Mouse (Mus musculus): Measurements from ENCODE around the gene Cdip1. TPM values are rescaled to one million over a fixed set of nuclear protein-coding genes. Genes with fewer than 3 reads are reported as not detected.
A peak's percentile ranks its signal among the peaks of the same experiment; 100 is the strongest.

Gene Cdip1
- polyA plus RNA-seq, 1 experiment, result 32.9 TPM

DNA sequence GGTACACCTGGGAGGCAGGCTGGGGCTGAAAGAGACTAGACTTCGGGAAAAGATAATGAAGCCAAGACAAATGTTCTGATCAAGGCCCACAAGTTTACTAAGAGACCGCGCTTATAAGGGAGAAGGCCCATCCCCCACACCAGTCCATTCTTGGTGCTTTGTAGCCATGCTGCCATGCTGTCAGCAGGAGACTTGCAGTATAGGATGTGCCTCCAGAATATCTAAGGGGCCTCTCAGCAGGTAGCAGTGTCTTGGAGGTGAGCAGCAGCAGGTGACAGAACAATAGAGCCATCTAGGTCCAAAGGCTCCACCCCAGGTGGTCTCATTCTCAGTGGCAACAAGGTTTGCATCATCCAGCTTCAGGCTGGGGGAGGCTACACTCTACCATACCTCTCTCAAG, 28.3 kb upstream of the Cdip1 start:
- H3K27ac ChIP-seq (ENCODE audit: insufficient read depth, low read depth, low read length), result no peak overlapping the region
- H3K4me1 ChIP-seq (ENCODE audit: control insufficient read depth, insufficient read depth, low read length), result peaks cover 5% of the 10 kb centered on the region
- TF ChIP-seq POLR2A (IDR thresholded peaks at IDR 0.05; ENCODE audit: borderline replicate concordance, low read depth, low read length) (no peak), CTCF (IDR thresholded peaks at IDR 0.05; ENCODE audit: low read depth, low read length) (no peak)
- no peak overlapping the region for H3K4me3 ChIP-seq (ENCODE audit: insufficient read depth, low read length)

DNA sequence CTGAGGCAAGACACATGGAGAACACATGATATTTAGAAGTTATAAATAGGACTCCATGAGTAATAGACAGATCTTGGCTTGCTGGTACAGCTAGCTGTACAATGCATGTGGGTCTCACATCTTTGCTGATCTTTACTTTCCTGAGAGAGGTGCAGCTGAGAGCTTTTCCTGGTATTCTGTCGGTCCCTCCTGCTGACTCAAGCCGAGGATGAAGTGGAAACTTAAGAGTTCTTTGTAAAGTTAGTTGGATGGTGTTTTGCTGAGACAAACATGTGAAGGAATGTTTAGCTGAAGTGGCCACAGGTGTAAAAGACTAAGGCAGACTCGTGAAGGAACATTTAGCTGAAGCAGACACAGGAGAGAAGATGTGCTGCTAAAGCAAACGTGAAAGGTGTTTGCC, 6.5 kb upstream of the Cdip1 start:
- TF ChIP-seq CTCF (IDR thresholded peaks at IDR 0.05; ENCODE audit: low read depth, low read length) (no peak), POLR2A (IDR thresholded peaks at IDR 0.05; ENCODE audit: borderline replicate concordance, low read depth, low read length) (no peak)
- Histone ChIP-seq H3K4me3 (ENCODE audit: insufficient read depth, low read length) (no peak overlapping the region), H3K4me1 (ENCODE audit: control insufficient read depth, insufficient read depth, low read length) (no peaks in the 10 kb centered on the region), H3K27ac (ENCODE audit: insufficient read depth, low read depth, low read length) (no peak overlapping the region)

DNA sequence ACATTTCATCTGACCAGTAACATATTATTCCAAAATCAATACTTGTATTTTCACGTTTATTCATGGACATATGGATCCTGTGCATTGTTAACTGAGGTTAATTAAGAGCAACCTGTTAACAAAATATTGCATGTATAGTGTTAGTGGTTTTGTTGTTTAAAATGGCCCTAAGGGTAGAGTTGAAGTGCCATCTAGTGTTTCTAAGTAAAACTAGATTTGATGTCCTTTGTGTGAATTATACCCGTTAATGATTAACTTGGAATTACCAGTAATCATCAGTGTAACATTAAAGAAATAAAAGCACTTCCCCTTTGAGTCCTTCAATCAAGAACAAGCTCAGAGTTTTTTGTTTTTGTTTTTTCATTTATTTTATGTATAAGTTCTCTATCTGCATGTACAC, 1.2 kb upstream of the Cdip1 start:
- TF ChIP-seq CTCF (IDR thresholded peaks at IDR 0.05; ENCODE audit: low read depth, low read length) (no peak), POLR2A (IDR thresholded peaks at IDR 0.05; ENCODE audit: borderline replicate concordance, low read depth, low read length) (no peak)
- H3K27ac ChIP-seq (ENCODE audit: insufficient read depth, low read depth, low read length), result no peak overlapping the region
- peaks cover 14% of the 10 kb centered on the region for H3K4me1 ChIP-seq (ENCODE audit: control insufficient read depth, insufficient read depth, low read length)
- H3K4me3 ChIP-seq (ENCODE audit: insufficient read depth, low read length), result no peak overlapping the region

DNA sequence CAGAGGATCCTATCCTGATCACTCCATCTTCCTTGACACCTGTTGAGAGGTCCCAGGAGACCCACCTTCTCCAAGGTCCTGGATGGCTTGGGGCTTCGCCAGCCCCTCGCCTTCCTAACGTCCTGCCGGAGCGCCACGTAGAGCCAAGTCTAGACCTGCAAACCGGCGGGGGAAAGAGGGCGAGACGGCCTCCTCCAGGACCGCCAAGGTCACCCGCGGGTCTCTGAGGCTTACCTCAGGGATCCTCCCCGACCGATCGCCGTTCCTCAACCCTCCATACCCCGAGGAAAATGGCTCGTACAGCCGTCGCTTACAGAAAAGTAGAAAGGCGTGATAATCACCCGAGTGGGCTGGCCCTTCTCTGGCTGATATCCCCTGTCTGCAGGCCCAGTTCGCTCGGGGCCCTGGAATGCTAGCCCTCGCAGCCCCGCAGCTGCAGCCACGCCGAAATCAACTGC, 752 bp downstream of the Cdip1 start:
- Histone ChIP-seq H3K4me3 (ENCODE audit: insufficient read depth, low read length) (peak overlapping the region; percentile 95), H3K27ac (ENCODE audit: insufficient read depth, low read depth, low read length) (peak overlapping the region; percentile 92), H3K4me1 (ENCODE audit: control insufficient read depth, insufficient read depth, low read length) (peaks cover 22% of the 10 kb centered on the region)
- TF ChIP-seq POLR2A (IDR thresholded peaks at IDR 0.05; ENCODE audit: borderline replicate concordance, low read depth, low read length) (no peak), CTCF (IDR thresholded peaks at IDR 0.05; ENCODE audit: low read depth, low read length) (no peak)

DNA sequence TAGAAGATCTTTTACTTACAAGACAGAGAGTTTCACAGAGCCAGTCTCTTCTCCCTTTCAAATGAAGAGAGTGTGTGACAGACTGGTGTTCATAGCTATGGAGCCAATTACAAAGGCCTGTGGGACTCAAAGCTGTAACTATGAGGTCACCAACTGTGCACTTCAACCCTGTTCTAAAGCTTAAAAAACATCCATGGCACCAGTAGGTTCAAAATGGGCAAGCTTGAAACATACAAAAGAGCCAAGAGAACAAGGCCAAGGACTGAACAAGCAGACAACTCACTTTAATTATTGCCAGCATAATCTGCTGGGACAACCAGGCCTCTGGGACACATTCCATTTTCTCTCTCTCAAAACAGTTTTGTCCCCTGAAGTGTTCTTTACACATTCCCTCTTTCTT, 1.9 kb downstream of the Cdip1 start:
- Histone ChIP-seq H3K4me3 (ENCODE audit: insufficient read depth, low read length) (no peak overlapping the region), H3K27ac (ENCODE audit: insufficient read depth, low read depth, low read length) (no peak overlapping the region), H3K4me1 (ENCODE audit: control insufficient read depth, insufficient read depth, low read length) (peaks cover 27% of the 10 kb centered on the region)
- TF ChIP-seq CTCF (IDR thresholded peaks at IDR 0.05; ENCODE audit: low read depth, low read length) (no peak), POLR2A (IDR thresholded peaks at IDR 0.05; ENCODE audit: borderline replicate concordance, low read depth, low read length) (no peak)

DNA sequence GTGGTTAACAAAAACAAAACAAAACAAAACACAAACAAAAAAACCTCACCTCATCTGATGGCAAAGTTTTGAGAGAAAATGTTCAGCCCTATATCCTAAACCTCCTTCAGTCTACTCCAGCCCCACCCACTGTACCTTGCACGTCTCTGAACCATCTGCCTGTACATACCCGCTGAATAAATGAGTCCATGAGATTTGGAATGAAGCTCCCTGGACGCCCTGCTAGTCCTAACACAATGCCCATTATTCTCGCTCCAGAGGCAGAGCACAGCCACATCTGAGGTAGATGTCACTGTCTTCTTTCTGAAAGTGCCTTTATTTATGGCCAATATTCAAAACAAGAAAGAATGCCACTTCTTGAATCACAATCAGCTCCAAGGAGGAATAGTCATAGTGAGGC, 4.4 kb downstream of the Cdip1 start:
- no peak overlapping the region for H3K27ac ChIP-seq (ENCODE audit: insufficient read depth, low read depth, low read length)
- no peak for TF ChIP-seq CTCF (IDR thresholded peaks at IDR 0.05; ENCODE audit: low read depth, low read length)
- H3K4me1 ChIP-seq (ENCODE audit: control insufficient read depth, insufficient read depth, low read length), result peaks cover 40% of the 10 kb centered on the region
- H3K4me3 ChIP-seq (ENCODE audit: insufficient read depth, low read length), result no peak overlapping the region

DNA sequence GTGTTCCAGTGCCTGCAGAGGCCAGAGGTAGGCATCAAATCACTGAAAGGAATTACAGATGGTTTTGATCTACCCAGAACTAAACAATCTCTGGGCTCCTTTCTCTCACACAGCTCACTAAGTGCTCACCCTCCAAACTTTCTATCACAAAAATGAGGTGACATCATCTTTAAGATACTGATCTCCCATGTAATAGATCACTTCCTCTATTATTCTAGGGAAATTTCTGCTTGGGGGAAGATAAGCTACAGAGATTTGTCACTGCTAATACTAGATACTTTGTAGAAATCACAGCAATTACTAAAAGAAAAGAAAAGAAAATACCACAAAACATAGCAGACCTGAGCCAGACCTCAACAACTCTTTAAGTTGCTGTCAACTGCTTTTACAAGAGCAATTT, 7.6 kb downstream of the Cdip1 start:
- TF ChIP-seq POLR2A (IDR thresholded peaks at IDR 0.05; ENCODE audit: borderline replicate concordance, low read depth, low read length), result no peak
- no peak for TF ChIP-seq CTCF (IDR thresholded peaks at IDR 0.05; ENCODE audit: low read depth, low read length)
- peaks cover 45% of the 10 kb centered on the region for H3K4me1 ChIP-seq (ENCODE audit: control insufficient read depth, insufficient read depth, low read length)
- H3K4me3 ChIP-seq (ENCODE audit: insufficient read depth, low read length), result no peak overlapping the region
- H3K27ac ChIP-seq (ENCODE audit: insufficient read depth, low read depth, low read length), result no peak overlapping the region

DNA sequence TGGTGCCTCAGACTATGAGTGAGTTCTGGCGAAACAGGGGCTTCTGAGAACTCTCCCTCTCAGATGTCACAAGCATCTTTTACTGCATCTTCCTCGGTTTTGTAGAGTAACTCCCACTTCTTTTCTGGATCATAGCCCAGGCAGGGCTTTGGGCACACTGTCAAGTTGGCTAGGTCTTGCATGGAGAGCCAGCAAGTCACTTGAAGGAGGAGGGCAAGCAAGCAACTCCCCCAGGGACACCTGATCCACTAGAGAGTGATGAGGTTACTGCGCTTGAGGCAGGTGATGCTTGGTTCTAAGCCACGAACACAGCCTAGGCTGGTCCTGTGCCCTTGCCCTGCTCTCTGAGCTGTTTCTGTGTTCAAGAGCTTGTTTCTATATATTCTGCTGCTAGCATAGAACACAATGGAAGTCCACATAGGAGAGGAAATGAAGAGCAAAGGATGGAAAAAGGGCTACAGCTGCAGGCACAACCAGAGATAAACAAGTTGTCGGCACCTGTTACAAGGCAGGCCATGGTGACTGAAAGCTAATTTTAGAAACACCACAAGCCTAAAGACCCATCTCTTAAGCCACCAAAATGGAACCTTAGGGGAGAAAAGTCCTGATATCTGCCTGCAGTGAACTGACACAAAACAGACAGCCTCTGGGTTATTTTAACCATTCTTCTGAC, 8.4 kb downstream of the Cdip1 start:
- peaks cover 50% of the 10 kb centered on the region for H3K4me1 ChIP-seq (ENCODE audit: control insufficient read depth, insufficient read depth, low read length)
- TF ChIP-seq POLR2A (IDR thresholded peaks at IDR 0.05; ENCODE audit: borderline replicate concordance, low read depth, low read length), result no peak
- no peak for TF ChIP-seq CTCF (IDR thresholded peaks at IDR 0.05; ENCODE audit: low read depth, low read length)
- no peak overlapping the region for H3K27ac ChIP-seq (ENCODE audit: insufficient read depth, low read depth, low read length)
- H3K4me3 ChIP-seq (ENCODE audit: insufficient read depth, low read length), result no peak overlapping the region

DNA sequence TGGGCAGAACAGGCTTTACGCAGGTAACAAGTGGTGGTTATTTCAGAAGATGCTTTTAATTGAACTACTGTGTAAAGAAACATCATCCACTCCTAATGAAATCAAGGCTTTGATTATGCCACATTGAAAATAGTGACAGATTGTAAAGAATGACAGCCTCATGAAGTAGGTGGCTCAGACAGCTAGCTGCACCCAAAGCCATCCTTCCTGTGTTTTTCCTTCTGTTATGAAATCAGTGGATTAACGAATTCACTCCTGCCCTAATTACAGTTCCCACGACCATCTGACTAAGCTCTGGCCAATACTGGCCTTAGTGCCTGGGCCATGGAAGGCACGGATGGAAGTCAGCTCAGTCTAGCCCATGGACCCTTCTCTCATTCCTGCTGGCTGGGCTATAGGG, 11.2 kb downstream of the Cdip1 start:
- no peak overlapping the region for H3K4me3 ChIP-seq (ENCODE audit: insufficient read depth, low read length)
- TF ChIP-seq CTCF (IDR thresholded peaks at IDR 0.05; ENCODE audit: low read depth, low read length), result no peak
- TF ChIP-seq POLR2A (IDR thresholded peaks at IDR 0.05; ENCODE audit: borderline replicate concordance, low read depth, low read length), result no peak
- H3K27ac ChIP-seq (ENCODE audit: insufficient read depth, low read depth, low read length), result no peak overlapping the region
- H3K4me1 ChIP-seq (ENCODE audit: control insufficient read depth, insufficient read depth, low read length), result peaks cover 52% of the 10 kb centered on the region

DNA sequence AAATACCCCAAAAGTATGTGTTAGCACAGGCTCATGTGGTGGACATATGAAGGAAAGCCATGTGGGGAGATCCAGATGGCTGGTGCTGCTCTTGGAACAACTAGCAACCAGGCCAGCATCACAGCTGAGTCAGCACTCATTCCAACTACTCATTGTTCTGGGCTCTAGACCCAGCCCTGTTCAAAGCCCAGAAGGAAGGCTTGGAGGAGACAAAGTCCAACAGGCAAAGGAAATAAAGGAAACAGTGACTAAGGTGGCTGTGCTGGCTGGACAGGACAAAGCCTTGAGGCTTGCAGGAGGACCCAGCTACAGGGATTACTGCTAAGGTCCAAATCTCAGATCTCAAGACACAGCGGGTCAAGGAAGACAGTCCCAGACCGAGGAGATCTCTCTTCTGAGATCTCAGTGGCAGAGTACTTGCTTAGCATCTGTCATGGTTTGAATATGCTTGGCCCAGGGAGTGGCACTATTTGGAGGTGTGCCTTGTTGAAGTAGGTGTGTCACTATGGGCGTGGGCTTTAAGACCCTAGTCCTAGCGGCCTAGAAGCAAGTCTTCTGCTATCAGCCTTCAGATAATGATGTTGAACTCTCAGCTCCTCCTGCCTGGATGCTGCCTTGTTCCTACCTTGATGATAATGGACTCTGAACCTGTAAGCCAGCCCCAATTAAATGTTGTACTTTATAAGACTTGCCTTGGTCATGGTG, 12.0 kb downstream of the Cdip1 start:
- TF ChIP-seq POLR2A (IDR thresholded peaks at IDR 0.05; ENCODE audit: borderline replicate concordance, low read depth, low read length) (no peak), CTCF (IDR thresholded peaks at IDR 0.05; ENCODE audit: low read depth, low read length) (no peak)
- no peak overlapping the region for H3K4me3 ChIP-seq (ENCODE audit: insufficient read depth, low read length)
- peaks cover 55% of the 10 kb centered on the region for H3K4me1 ChIP-seq (ENCODE audit: control insufficient read depth, insufficient read depth, low read length)
- peak overlapping the region; percentile 74 for H3K27ac ChIP-seq (ENCODE audit: insufficient read depth, low read depth, low read length)
